Mouse (Mus musculus) inflammation-experienced regulatory T-cells, adult 6 months (primary cell): Measurements from ENCODE around the gene Asb2. TPM values are rescaled to one million over a fixed set of nuclear protein-coding genes. Genes with fewer than 3 reads are reported as not detected.
A peak's percentile ranks its signal among the peaks of the same experiment; 100 is the strongest.

ENCODE experiments used
- ATAC-seq: one replicate; pipeline ENCODE4 v1.8.0; 2017
- polyA plus RNA-seq, 3 experiments: library from polyadenylated mRNA; unstranded; fragments of 100-300 nt; shearing (Covaris generic); gene quantifications; one replicate each; pipeline ENCODE4 v1.2.1; 2017

Gene Asb2
- polyA plus RNA-seq: 10 to 100 TPM; 22.5 to 68.5 (median 47.2) TPM

DNA sequence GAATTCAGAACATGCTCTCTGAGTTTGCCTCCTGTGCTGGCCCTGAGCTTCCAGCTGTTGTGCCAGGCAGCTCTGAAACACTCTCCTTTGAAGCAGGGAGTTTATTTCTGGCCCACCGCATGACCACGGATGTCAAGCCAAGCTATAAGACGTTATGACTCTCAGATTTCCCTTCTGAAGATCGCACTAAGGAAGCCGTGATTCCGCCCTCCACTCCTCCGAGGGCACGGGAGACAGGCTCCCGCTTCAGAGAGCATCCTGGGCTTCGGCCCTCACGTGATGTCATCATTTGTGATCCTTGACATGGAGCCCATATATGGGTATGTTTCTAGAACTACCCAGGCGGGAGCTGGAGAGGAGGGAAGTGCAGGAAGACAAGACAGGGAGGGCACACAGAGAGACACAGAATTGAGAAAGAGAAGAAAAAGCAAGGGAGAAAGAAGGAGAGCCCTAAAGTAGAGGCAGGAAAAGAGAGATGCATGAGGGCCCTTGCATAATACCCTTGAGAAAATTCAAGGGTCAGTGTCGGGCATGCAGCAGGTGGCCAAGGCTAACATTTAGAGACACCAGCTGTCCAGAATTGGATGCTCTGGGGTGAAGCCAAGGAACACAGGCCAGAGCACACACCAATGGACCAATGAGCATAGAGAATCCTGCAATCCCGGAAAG lies at the start of gene Asb2:
Asb2 (minus strand) TSS at position 256 of the 669 bp plus-strand sequence.
- no peak for ATAC-seq

DNA sequence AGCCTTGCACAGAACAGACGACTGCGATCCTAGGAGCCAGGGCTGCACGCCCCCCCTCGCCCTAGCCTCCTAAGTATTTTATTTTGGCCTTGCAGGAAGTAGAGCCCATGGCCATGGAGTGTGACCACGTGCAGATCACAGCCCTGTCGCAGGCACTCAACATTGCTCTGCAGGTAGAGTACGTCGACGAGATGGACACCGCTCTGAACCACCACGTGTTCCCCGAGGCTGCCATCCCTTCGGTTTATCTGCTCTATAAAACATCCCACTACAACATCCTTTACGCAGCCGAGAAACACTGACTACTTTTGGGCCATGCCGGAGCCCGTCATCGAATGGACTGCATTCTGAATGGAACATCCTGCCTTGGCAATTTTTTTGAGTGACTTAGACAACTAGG lies 48.3 kb upstream of the Asb2 start:
- no peak for ATAC-seq

DNA sequence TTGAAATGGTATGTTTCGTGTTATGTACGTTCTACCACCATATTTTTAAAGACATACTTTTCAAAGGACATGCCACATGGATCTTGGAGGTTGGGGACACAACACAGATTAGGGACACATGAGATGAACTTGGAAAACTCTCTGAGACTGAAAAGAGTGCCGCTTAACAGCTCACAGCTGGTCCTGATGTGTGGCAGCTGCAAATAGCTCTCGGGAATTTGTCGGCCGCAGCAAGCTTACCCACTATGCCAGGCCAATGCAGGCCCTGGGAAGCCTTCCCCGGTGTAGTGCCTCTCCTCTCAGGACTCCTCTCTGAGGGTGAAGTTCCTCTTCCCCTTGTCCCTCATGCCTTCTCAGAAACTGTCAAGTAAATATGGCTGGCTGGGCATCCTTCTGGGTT lies 41.0 kb upstream of the Asb2 start:
- no peak for ATAC-seq

DNA sequence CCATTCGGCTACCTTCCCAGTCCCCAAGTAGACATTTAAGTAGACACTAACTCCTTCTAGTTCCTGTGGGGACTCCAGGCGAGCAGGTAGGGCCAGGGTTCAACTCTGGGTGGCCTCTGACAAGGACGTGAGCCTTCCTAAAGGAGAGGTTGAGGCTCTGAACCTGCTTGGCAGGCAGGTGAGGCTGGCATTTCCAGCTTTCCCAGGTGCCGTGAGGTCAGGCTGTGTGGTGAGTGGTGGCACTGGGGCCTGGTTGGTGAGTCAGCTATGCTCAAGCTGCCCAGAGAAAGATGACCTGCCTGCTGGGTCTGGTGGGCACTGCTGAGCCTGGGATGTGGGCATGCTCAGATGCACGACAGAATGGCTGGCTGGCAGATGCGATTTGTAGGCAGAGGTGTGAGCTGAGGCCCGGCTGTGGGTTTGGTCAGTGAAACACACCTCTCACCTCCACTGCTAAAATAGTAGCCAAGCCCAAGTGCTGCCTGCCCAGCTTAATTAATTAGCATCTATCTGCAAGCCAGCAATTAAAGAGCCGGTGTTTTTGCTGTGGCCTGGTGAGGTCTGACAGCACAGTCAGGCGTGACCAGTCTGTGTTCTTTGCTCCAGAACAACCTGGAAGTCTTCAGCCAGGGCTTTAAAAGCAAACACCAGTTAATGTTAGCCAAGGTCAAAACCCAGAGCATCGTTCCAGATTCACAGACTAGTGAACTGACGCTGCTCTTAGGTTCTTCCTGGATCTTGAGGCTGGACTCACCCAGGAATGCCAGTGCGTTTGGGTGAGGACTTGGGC lies 39.9 kb upstream of the Asb2 start:
- ATAC-seq: no peak

DNA sequence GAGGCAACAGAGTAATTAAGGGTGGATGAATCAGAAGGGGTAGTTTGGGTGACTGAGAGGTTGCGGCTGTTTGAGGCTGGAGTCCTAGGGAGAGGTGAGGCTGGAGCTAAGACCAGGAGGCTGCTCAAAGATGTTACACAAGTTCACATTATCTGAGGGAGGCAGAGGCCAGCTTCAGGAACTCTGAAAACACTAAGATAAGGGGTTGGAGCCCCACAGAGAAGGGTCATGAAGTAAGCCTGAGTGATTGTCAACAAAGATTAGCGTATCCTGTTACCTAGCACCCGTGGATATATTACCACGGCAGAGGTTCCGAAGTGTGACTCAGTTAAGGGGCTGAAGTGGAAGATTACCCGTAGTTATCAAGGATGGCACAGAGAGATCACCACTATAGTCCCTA lies 37.7 kb upstream of the Asb2 start:
- no peak for ATAC-seq

DNA sequence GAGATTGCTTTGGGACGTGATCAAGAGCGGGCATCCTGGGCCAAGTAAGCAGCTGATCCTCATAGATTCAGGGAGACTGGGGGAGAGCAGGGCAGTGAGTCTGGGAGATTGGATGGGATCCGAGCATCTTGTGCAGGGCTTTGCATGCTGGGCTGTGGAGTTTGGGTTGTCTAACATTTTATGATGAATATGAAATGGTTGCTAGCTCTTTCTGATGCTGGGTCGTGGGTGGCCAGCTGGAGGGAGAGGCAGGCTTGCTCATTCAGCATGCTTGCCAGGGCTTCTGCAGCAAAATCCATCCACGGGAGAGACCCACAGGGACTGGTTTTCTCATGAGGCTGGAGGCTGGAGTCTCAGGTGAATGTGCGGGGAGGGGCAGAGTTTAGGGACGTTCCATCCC lies 35.3 kb upstream of the Asb2 start:
- ATAC-seq: no peak

DNA sequence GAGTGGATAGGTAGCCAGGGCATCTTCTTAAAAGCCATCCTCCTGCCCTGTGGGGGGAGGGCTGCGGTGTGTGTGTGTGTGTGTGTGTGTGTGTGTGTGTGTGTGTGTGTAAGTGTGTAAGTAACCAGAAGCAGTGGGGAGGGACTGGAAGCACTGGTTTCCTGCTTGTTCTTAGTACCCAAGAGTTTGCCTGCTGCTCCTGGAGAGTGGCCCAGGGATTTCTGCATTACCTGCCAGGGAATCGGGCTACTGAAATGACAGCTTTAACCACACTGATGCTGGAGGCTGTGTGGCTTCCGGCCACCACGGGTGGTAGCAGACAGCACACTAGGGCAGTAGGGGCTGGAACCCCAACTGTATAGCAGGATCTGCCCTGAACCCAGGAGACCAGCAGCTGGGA lies 34.2 kb upstream of the Asb2 start:
- ATAC-seq: no peak

DNA sequence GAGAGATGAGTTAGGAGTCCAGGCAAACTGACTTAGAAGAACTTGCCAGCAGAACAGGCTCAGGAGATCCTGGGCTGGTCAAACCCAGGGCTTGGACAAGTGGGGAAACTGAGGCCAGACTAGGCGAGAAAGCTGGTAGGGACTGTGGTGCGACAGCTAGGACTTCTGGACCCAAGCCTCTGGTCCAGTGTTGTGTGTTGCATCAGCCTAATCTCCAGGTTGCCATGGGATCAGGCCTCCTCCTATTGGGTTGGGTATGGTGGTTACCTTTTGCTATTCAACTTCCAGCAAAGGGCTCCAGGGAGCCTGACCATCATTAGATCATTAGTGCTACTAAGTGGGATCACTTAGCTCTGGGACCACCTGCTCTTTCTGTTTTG lies 33.5 kb upstream of the Asb2 start:
- no peak for ATAC-seq

DNA sequence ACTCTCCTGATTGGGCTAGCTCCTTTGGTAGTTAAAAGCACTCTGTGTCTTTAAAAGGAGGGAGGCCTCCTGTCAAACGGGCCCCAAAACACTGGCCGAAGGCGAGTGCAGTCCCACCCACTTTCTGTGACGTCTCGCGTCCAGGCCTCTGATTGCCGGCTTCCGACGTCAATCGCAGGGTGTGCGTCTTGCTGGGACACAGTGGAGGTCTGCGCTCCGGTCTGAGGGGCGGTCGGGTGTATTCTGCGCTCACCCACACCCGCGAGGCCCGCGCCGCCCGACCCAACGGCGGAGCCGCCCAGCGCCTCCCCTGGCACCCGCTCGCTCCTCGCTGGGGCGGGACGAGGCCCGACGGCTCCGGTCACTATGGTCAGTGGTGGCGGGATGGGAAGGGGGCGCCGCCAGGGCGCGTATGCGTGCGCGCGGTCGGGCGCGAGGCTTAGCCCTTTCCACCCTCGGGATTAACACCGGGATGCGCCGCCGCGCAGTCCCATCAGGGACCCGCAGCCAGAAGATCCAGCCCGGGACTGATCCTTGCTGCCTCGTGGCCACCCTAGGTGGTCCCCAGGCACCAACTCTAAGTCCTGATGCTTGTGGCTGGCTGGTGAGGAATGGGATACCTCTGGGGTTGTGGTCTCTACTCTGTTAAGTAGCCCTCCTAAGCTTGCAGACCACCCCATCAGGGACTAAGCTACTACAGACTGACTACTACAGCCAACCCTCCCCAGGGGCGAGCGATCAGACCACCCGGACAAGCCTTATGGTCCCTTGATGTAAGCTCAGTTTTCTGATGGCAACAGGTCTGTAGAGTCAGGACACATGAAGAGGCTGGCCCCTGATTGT lies 32.9 kb upstream of the Asb2 start, which contains the start of gene Otub2:
Otub2 (plus strand) TSS at position 178 of the 843 bp plus-strand sequence.
- ATAC-seq: peak; percentile 99

DNA sequence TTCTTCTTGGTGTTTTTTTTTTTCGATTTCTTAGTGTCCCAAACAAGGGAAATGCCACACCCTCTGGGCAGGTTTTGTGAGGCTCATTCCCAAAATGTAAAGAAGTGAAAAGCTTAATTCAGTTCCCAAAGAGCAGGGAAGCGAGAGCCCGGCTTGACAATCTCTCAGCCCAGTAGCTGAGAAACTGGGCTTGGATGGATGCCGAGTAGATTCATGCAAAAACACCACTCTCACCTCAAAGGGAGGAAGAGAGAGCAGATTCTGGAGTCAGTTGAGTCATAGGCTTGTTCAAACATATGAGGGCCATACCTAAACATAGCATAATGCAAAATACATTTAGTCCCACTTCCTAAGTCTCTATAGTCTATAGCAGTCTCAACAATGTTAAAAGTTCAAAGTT lies 24.4 kb upstream of the Asb2 start:
- ATAC-seq: no peak

DNA sequence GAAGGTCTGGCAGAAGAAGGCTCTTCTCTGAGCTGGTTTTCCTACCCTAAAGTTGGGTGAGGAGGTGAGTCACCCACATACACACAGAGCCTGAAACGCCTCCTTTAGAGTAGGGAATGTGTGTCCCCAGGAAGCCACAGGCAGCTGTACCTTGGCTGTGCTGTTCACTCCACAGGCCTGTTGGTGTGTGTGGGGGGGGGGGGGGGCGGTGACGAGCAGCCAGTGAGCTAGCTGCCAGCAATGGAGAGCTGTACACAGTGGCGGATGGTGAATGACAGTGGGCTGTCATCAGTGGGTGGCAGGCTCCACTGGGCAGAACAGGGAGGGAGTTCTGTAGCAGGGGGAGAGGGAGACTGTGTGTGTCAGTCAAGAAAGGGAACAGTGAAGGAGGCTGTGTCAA lies 21.0 kb upstream of the Asb2 start:
- ATAC-seq: no peak

DNA sequence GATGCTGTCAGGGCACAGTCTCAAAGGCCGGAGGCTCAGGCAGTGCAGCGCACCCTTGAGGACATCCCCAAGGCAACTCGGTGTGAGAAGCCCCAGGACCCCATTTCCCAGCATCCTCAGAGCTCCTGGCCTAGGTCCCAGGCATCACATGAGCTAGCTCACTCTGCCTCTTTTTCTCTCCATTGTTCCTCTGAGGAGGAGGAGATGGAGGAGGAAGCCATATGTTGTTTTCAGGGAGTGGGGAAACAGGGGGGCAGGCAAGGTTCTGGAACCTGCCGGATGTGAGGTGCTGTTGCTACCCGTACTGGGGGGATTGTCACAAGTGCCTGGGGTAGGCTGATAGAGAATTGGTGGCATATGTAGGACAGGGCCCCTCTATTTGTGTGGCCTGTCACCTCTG lies 20.3 kb upstream of the Asb2 start:
- ATAC-seq: no peak

DNA sequence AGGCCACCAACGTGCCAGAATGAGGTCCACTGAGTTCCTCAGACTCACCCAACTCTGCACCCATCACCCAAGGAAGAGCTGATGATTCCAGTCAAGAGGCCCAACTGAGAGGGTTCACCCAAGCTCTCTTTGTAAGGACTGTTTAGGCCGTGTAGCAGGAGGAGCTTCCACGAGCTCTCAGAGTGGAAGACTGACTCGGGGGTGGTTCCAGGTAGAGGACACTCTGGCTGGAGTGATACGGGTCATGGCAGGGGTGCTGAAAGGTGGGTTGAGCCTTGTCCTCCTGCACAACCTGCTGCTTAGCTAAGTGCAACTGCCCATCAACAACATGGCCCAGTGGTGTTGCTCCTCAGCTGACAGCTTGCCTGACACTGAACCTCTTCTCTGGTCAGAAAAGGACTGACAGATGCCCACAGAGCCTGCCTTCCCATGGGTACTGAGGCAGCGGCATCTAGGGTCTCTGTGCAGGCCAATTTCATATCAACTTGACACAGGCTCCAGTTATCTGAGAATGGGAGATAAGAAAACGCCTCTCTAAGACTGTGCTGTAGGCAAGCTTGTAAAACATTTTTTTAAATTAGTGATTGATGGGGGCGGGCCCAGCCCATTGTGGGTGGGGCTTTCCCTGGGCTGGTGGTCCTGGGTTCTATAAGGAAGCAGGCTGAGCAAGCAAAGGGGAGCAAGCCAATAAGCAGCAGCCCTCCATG lies 17.9 kb upstream of the Asb2 start:
- ATAC-seq: no peak

DNA sequence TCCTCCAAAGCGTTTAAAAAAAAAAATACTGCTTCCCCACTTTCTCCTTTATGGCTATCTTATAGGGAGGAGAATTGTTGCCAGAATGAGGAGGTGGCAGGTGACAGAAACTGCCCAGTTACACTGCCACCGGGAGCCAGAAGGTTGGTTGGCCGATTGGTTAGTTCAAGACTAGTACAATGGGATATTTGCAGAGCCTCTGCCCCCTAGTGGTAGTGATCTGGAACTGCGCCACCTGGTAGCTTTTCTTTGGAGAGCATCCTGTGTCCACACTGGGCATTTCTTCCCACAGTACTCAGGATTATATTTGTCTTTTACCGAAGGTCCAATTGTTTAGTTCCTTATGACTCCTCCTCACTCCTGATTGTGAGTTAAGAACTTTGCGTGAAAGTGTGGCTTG lies 15.9 kb upstream of the Asb2 start:
- peak; percentile 72 for ATAC-seq

DNA sequence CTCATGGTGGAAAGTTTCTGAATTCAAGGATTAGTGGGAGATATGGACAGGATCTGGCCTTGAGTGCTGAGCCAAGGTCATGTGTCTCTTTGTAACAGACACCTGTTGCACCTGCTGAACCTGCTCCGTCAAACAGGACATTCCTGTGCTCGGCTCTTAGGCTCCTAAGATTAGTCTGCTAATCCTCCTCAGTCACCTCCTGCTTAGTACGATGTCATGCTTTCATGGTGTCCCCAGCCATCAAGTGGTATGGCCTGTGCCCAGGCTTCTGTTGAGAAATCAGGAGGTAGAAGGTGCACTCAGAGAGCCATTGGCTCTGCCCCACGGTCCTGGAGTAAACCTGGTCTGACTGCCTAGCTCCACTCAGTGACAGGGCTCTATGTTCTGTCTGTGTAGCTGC lies 15.1 kb upstream of the Asb2 start:
- ATAC-seq: no peak

DNA sequence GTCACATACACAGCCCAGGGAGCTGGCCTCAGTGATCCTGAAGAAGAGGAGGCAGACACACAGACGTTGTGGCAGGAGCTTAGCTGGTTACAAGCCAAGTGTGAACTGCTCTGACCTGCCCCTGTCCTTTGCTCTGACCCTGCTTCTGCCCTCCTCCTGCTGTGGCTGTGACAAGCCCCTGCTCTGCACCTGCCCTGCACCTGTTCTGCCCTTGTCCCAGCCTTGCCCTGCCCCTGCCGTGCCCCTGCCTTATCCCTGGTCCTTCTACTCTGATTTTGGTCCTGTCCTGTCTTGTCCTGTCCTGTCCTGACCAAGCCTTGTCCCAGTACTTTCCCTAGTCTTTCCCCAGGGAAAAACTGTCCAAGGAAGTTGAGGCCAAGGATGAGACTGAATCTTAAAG lies 13.0 kb upstream of the Asb2 start:
- no peak for ATAC-seq

DNA sequence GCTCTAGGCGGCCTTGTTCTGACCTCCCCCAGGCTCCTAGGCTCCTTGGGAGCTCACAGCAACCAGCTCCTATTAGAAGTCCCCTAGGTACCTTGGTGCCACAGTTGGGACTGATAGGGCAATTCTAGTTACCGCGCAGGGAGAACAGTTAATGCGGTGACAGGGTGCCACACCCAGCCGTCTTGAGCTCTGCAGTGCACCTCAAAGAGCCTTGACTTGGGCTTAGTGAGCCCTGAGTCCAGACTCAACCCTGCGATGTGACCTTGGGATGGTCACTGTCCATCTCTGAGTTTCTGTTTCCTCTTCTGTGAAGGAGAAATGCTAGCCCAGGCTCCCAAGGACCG lies 12.5 kb upstream of the Asb2 start:
- no peak for ATAC-seq

DNA sequence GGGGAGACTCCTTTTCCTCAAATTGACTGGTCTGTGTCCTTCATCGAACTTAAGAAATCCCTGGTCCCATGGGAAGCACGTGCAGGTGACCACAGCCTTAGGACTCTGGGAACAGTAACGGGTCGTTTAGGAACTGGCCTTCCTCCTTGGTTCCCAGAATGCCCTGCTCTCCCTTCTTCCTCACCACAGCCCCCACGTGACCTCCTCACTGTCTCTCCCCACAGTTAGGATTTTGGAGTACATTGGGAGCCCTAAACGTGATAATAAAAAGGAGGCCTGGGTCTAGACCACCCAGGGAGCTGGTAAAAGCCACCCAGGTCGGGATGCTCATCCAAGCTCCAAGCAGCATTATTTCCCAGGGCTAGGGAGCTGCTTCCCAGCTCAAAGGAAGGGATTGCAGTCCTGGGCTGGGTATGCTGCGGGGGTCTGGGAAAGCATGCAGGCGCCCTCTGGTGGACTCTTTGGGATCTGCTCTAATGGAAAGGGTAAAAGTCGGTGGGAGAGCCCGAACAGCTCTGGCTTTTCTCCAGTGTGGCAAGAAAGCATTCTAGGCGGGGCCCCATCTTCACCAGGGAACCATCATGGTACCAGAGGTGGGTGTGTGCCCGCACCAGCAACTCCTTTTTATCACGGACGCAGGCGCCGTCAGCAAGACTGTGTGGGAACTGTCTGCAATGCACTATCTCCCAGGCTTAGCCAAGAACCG lies 12.0 kb upstream of the Asb2 start:
- ATAC-seq: peak; percentile 62

DNA sequence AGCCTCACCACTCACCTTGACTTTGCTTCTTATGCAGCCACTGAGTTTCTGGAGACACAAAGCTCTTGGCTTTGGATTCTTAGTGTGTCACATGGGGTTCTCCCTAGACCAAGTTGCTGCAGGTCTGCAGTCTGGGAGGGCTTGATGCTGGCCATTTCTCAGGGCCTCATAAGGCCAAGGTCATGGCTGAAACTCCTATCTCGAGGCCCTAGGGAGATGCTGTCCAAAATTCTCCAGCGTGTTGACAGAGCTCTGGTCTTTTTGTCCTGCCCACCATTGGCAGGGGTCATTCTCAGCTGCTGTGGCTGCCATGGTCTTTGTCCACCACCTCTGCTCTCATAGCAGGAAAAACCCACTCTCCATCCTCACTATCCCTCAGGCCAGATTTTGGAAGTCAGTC lies 11.4 kb upstream of the Asb2 start:
- ATAC-seq: no peak

DNA sequence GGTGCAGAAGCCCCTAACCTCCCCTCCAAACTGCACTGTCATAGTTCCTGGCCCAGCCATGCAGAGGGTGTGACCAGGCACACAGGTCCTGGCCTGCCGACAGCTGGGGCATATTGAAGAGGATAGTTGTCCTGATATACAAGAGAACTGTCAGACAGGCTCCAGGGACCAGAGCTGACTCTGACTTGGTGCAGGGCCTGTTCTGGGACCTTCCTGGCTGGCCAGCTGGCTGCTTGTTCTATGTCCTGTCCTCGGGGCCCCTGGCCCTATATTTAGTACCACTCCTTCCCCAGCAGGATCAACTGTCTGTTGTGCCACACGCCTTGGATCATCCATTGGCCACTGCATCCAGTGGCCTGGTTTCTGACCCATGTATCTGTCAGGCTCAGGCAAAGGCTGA lies 6.5 kb upstream of the Asb2 start:
- no peak for ATAC-seq

DNA sequence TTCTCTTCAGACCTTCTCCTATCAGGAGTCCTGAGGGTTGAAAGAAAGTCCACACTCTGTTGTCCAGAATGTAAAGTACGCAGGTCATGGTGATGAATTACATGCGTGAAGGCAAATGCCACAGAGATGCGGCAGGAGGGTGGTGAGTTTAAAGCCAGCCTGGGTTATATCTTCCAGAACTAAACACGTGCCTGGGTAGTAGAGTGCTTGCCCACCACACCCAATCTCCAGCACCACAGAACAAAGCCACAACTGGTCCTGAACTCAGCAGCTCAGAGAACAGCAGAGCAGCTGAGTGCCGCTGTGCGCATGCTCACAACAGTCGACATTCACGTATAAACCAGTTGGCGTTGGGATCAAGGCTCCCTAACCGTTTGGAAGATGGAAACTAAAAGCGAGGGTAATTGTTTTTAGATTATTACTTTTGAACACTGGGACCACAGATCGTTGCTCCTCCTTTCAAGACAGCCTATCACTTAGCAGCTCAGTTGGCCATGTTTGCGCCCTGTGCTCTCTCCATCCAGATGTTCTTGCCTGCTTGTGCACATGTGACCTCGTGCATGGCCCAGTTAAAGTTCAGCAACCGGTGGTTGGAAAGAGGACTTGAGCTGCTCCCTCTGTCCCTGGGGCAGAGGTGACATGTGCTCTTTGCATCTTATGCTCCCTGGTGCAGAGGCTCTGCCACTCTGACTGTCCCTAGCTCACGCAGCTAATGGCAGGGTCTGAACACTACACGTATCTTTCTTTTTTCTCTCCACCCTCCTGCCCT lies 5.9 kb upstream of the Asb2 start:
- no peak for ATAC-seq

DNA sequence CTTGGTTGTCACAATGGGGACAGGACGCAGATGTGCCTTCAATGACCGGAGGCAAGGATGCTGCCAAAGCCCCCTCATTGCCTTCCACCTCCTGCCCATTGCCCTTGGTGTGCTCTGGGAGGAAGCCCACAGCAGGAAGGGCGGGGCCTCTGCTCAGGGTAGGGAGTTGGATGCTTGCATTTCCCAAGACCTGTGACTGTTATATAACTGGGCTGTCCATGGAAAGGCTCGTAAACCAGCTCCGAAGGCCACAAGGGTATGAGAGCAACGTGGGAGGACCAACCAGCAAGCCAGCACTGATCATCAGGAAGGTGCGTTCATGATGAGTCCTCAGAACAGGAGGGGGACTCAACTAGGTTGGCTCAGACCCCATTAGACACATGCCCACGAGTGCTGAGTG lies 5.0 kb upstream of the Asb2 start:
- no peak for ATAC-seq
